ENCODE assay signal across 18 mouse cellular contexts in genomic region chr2:131753436-131753835, GRCm38 (mm10).
"Had no signal": no experiment of that assay in that cellular context is flagged by ENCODE, and none has a peak within 500 bp of the region (broad histone marks: within the 10 kb centered on the region; RNA-seq: fewer than 3 reads in every experiment).

No protein-coding gene starts in this region.

- H3K9me3 ChIP-seq: midbrain, embryonic 10.5 days; midbrain, embryonic 12.5 days; neural tube, embryonic 13.5 days; neural tube, embryonic 15.5 days had no signal

- H3K27ac ChIP-seq: midbrain, embryonic 10.5 days; midbrain, embryonic 12.5 days; neural tube, embryonic 13.5 days; neural tube, embryonic 15.5 days had no signal

- H3K4me1 ChIP-seq: midbrain, embryonic 10.5 days; midbrain, embryonic 12.5 days had no signal

- H3K27me3 ChIP-seq: midbrain, embryonic 12.5 days; neural tube, embryonic 13.5 days; neural tube, embryonic 15.5 days had no signal

- H3K9ac ChIP-seq: lung, embryonic 14.5 days; midbrain, embryonic 12.5 days; neural tube, embryonic 13.5 days; neural tube, embryonic 15.5 days had no signal

- H3K36me3 ChIP-seq: midbrain, embryonic 10.5 days; midbrain, embryonic 12.5 days; neural tube, embryonic 13.5 days; neural tube, embryonic 15.5 days had no signal

- DNase-seq: lung, adult 18-20 months; lung, embryonic 14.5 days; lung, postnatal 10 days; lung, postnatal 4 days; midbrain, embryonic 14.5 days; right cerebral cortex, adult 18-20 months; right cerebral cortex, postnatal 25 days; right cerebral cortex, postnatal 4 days; spleen, adult 18-20 months; thymus, adult 18-20 months; thymus, postnatal 14 days; thymus, postnatal 36 days had no signal

- H3K4me3 ChIP-seq: midbrain, embryonic 10.5 days; midbrain, embryonic 12.5 days; myocyte; neural tube, embryonic 13.5 days; neural tube, embryonic 15.5 days had no signal

- H3K4me2 ChIP-seq: lung, embryonic 14.5 days; midbrain, embryonic 12.5 days; neural tube, embryonic 13.5 days; neural tube, embryonic 15.5 days had no signal

- ATAC-seq: midbrain, embryonic 16.5 days had no signal
